Mouse (Mus musculus) midbrain, embryonic 15.5 days (tissue): ENCODE data around the gene Krtap31-2. TPM values are rescaled to one million over a fixed set of nuclear protein-coding genes. Genes with fewer than 3 reads are reported as not detected.

Source experiments
- polyA plus RNA-seq: library from polyadenylated mRNA; unstranded; fragments of >200 nt; fragmentation: Nextera tagmentation; extraction: Ambion mirVana; gene quantifications from 2 replicates; pipeline ENCODE4 v1.2.1, GENCODE M21; 2015

Gene Krtap31-2
- polyA plus RNA-seq, 1 experiment from 2014 or later = not detected

Other genes with a start within 250 kb of the Krtap31-2 start
- not detected in 2 replicates for gene Gm14190, start 245.6 kb upstream of the Krtap31-2 start, polyA plus RNA-seq
- gene Gm14180, start 202.0 kb upstream of the Krtap31-2 start, polyA plus RNA-seq = not detected in 2 replicates
- gene Gm11595, start 163.4 kb upstream of the Krtap31-2 start, polyA plus RNA-seq = not detected in 2 replicates
- gene Krtap4-8, start 155.6 kb upstream of the Krtap31-2 start, polyA plus RNA-seq = not detected in 2 replicates
- gene Krtap4-9, start 151.1 kb upstream of the Krtap31-2 start, polyA plus RNA-seq = not detected in 2 replicates
- gene Gm11596, start 142.8 kb upstream of the Krtap31-2 start, polyA plus RNA-seq = not detected in 2 replicates
- gene Gm11569, start 137.4 kb upstream of the Krtap31-2 start, polyA plus RNA-seq = not detected in 2 replicates
- not detected in 2 replicates for gene Gm11554, start 131.8 kb upstream of the Krtap31-2 start, polyA plus RNA-seq
- not detected in 2 replicates for gene Krtap4-13, start 126.4 kb upstream of the Krtap31-2 start, polyA plus RNA-seq
- gene Gm11564, start 120.6 kb upstream of the Krtap31-2 start, polyA plus RNA-seq = not detected in 2 replicates
- not detected in 2 replicates for gene 2300003K06Rik, start 98.2 kb upstream of the Krtap31-2 start, polyA plus RNA-seq
- not detected in 2 replicates for gene Krtap4-16, start 84.7 kb upstream of the Krtap31-2 start, polyA plus RNA-seq
- not detected in 2 replicates for gene Gm11568, start 78.4 kb upstream of the Krtap31-2 start, polyA plus RNA-seq
- not detected in 2 replicates for gene Gm11559, start 71.8 kb upstream of the Krtap31-2 start, polyA plus RNA-seq
- gene Krtap9-1, start 62.9 kb upstream of the Krtap31-2 start, polyA plus RNA-seq = not detected in 2 replicates
- not detected in 2 replicates for gene Gm11567, start 57.1 kb upstream of the Krtap31-2 start, polyA plus RNA-seq
- not detected in 2 replicates for gene Krtap31-1, start 28.4 kb upstream of the Krtap31-2 start, polyA plus RNA-seq
- gene Gm11565, start 21.5 kb upstream of the Krtap31-2 start, polyA plus RNA-seq = not detected in 2 replicates
- gene Krtap9-5, start 12.2 kb downstream of the Krtap31-2 start, polyA plus RNA-seq = not detected in 2 replicates
- not detected in 2 replicates for gene Krtap29-1, start 42.8 kb downstream of the Krtap31-2 start, polyA plus RNA-seq
- gene Krtap16-1, start 50.3 kb downstream of the Krtap31-2 start, polyA plus RNA-seq = not detected in 2 replicates
- 1.1 and 1.3 TPM in 2 replicates for gene Krtap17-1, start 57.7 kb downstream of the Krtap31-2 start, polyA plus RNA-seq
- gene Krt33a, start 79.9 kb downstream of the Krtap31-2 start, polyA plus RNA-seq = not detected in 2 replicates
- gene Krt33b, start 93.6 kb downstream of the Krtap31-2 start, polyA plus RNA-seq = not detected in 2 replicates
- gene Krt34, start 105.3 kb downstream of the Krtap31-2 start, polyA plus RNA-seq = not detected in 2 replicates
- not detected in 2 replicates for gene Krt31, start 114.3 kb downstream of the Krtap31-2 start, polyA plus RNA-seq
- not detected in 2 replicates for gene Krt32, start 151.9 kb downstream of the Krtap31-2 start, polyA plus RNA-seq
- not detected in 2 replicates for gene Krt35, start 159.9 kb downstream of the Krtap31-2 start, polyA plus RNA-seq
- gene Krt36, start 169.3 kb downstream of the Krtap31-2 start, polyA plus RNA-seq = not detected in 2 replicates
- gene Krt13, start 185.3 kb downstream of the Krtap31-2 start, polyA plus RNA-seq = 0.26 TPM in 1 of 2 replicates, not detected in the other
- gene Krt15, start 199.6 kb downstream of the Krtap31-2 start, polyA plus RNA-seq = 0.42 and 4.2 TPM in 2 replicates
- gene Krt19, start 212.4 kb downstream of the Krtap31-2 start, polyA plus RNA-seq = 2.1 and 2.6 TPM in 2 replicates